Mouse (Mus musculus) kidney, embryonic 16.5 days (tissue): ENCODE measurements around the gene Anp32a. TPM values are rescaled to one million over a fixed set of nuclear protein-coding genes. Genes with fewer than 3 reads are reported as not detected.

ENCODE experiments used
- ATAC-seq: fragments of 200-750 bp; cut with Nextera tagmentation; 2 replicates; pipeline ENCODE4 v1.8.0; 2017; ENCODE audit warnings: moderate TSS enrichment; ENCODE audit not compliant: low FRiP score, low TSS enrichment
- H3K27ac ChIP-seq: fragments of 300-500 bp; sonication (generic); 2 replicates; pipeline ENCODE4 v1.5.1; 2014; ENCODE audit warnings: low read length
- H3K27me3 ChIP-seq: fragments of 300-500 bp; sonication (generic); 2 replicates; pipeline ENCODE4 v1.6.1; 2014; ENCODE audit warnings: low read length, control low read depth, mixed read lengths; ENCODE audit not compliant: insufficient read depth
- H3K36me3 ChIP-seq: fragments of 300-500 bp; sonication (generic); 2 replicates; pipeline ENCODE4 v1.6.1; 2014; ENCODE audit warnings: low read length, control low read depth, mixed read lengths; ENCODE audit not compliant: insufficient read depth
- H3K4me1 ChIP-seq: fragments of 300-500 bp; sonication (generic); 2 replicates; pipeline ENCODE4 v1.6.1; 2014; ENCODE audit warnings: low read length, control low read depth, mixed read lengths; ENCODE audit not compliant: insufficient read depth
- H3K4me2 ChIP-seq: fragments of 300-500 bp; sonication (generic); replicated peaks from 2 replicates; pipeline ENCODE4 v1.6.1; 2014; ENCODE audit warnings: low read depth, low read length
- H3K4me3 ChIP-seq: fragments of 300-500 bp; sonication (generic); 2 replicates; pipeline ENCODE4 v1.5.1; 2014; ENCODE audit warnings: mild to moderate bottlenecking, low read length
- H3K9ac ChIP-seq: fragments of 300-500 bp; sonication (generic); replicated peaks from 2 replicates; pipeline ENCODE4 v1.6.1; 2014; ENCODE audit warnings: low read length
- H3K9me3 ChIP-seq: fragments of 300-500 bp; sonication (generic); 2 replicates; pipeline ENCODE4 v1.6.1; 2016; ENCODE audit warnings: low read length, control low read depth
- WGBS: fragments of 180-500 bp; shearing (Covaris S2); extraction: QIAGEN DNeasy Blood & Tissue Kit; methylation state at CpG from one replicate; pipeline ENCODE4 v1.1.7; 2014; 5-methylcytosine and 5-hydroxymethylcytosine counted together
- polyA plus RNA-seq: library from polyadenylated mRNA; unstranded; fragments of >200 nt; fragmentation: Nextera tagmentation; extraction: Ambion mirVana; gene quantifications from 2 replicates; pipeline ENCODE4 v1.2.1, GENCODE M21; 2015

The Anp32a gene
- polyA plus RNA-seq, 1 experiment from 2014 or later: 196 TPM

- Histone ChIP-seq H3K4me3 (no peak overlapping the region), H3K4me1 (peaks cover 44% of the 10 kb centered on the region), H3K36me3 (peaks cover 52% of the 10 kb centered on the region), H3K27me3 (no peaks in the 10 kb centered on the region), H3K9me3 (no peaks in the 10 kb centered on the region), H3K9ac (no peak overlapping the region), H3K4me2 (no peak overlapping the region), H3K27ac (no peak overlapping the region)
- WGBS: 78% methylated on average over 9 of the region's 9 CpGs
- ATAC-seq: no peak
These were observed 31.6 kb downstream of the Anp32a start for GRCm38 (mm10) chr9:62372556-62373221.

- Histone ChIP-seq H3K9me3 (no peaks in the 10 kb centered on the region), H3K4me1 (peaks cover 36% of the 10 kb centered on the region), H3K27ac (no peak overlapping the region)
These were observed 32.4 kb downstream of the Anp32a start for GRCm38 (mm10) chr9:62373222-62374123.

DNA sequence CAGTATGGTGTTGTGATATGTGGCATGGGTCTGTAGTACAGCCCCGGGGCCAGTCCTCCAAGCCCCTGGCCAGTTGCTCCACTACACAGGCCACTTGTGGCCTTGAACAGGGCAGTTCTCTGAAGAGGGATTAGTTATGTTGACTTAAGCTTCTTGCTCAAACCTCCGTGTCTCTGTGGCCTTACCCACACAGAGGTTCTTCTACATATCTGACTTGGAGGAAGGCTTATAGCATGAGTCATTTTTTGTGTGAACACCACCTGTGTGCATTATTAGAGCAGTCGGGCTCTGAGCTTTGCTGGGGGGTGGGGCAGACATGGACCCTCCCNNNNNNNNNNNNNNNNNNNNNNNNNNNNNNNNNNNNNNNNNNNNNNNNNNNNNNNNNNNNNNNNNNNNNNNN is 33.2 kb downstream of the Anp32a start:
- no peaks in the 10 kb centered on the region for H3K27me3 ChIP-seq
- no peaks in the 10 kb centered on the region for H3K9me3 ChIP-seq
- 76% methylated on average over 3 of the region's 3 CpGs for WGBS
- peaks cover 29% of the 10 kb centered on the region for H3K4me1 ChIP-seq
- ATAC-seq: 0 out of 2 replicates have a peak, but pooled peaks have one; percentile 22
- no peak overlapping the region for H3K27ac ChIP-seq
- no peak overlapping the region for H3K4me3 ChIP-seq
- H3K9ac ChIP-seq: no peak overlapping the region
- H3K36me3 ChIP-seq: peaks cover 62% of the 10 kb centered on the region
- no peak overlapping the region for H3K4me2 ChIP-seq

More at GRCm38 (mm10) chr9:62373222-62374123, 32.4 kb downstream of the Anp32a start:
- H3K36me3 ChIP-seq: peaks cover 59% of the 10 kb centered on the region
- H3K4me3 ChIP-seq: no peak overlapping the region
- no peak overlapping the region for H3K4me2 ChIP-seq
- ATAC-seq: peak; percentile 32; the same call in 1 of the 2 replicates
- 60% methylated on average over 18 of the region's 18 CpGs for WGBS
- no peaks in the 10 kb centered on the region for H3K27me3 ChIP-seq
- H3K9ac ChIP-seq: no peak overlapping the region

DNA sequence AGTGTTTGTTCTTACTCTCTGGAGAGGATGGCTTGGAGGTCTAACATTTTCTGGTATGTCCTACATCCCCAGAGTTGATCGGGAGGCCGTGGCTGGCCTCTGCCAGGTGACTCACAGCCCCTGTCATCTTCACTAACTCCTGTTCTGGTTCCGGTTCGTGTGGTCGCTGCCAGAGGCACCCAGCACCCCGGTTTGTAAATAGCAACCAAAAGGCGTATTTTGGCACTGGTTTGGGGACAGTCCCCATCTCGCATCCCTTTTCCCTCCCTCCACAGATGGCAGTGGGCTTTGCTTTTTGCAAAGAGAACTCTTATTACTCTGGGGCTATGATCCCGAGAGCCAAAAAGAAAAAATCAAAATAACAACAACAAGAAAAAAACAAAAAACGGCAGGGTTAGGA is 36.8 kb downstream of the Anp32a start:
- WGBS: 89% methylated on average over 10 of the region's 10 CpGs
- Histone ChIP-seq H3K4me3 (no peak overlapping the region), H3K4me1 (peaks cover 8% of the 10 kb centered on the region), H3K9me3 (no peaks in the 10 kb centered on the region), H3K4me2 (no peak overlapping the region), H3K27me3 (no peaks in the 10 kb centered on the region), H3K9ac (no peak overlapping the region), H3K36me3 (peaks cover 63% of the 10 kb centered on the region), H3K27ac (no peak overlapping the region)
- ATAC-seq: no peak

DNA sequence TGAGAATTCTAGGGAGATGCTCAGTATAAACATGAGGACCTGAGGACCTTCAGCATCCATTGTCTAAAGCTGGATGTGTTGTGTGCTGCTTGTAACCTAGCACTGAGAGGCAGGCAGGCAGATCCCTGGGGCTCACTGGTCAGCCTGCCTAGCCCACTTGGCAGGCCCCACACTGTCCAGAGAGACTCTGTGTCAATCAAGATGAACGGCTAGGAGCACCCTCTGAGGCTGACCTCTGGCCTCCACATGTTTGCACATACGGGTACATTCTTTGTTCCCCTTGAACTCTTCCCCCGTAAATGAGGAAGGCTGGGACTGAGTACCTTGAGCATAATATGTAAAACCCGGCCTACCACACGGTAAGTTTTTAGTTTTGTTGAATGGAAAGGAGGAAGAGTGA is 39.3 kb downstream of the Anp32a start:
- H3K27me3 ChIP-seq: no peaks in the 10 kb centered on the region
- no peak overlapping the region; the same call in 1 of the 2 replicates for H3K27ac ChIP-seq
- 63% methylated on average over 5 of the region's 5 CpGs for WGBS
- no peaks in the 10 kb centered on the region for H3K9me3 ChIP-seq
- H3K9ac ChIP-seq: no peak overlapping the region
- no peak overlapping the region for H3K4me2 ChIP-seq
- H3K36me3 ChIP-seq: peaks cover 42% of the 10 kb centered on the region
- H3K4me1 ChIP-seq: no peaks in the 10 kb centered on the region
- H3K4me3 ChIP-seq: no peak overlapping the region
- ATAC-seq: peak; percentile 15; the same call in 1 of the 2 replicates

GRCm38 (mm10) chr9:62381402-62381913 is 40.4 kb downstream of the Anp32a start:
- no peaks in the 10 kb centered on the region for H3K4me1 ChIP-seq

DNA sequence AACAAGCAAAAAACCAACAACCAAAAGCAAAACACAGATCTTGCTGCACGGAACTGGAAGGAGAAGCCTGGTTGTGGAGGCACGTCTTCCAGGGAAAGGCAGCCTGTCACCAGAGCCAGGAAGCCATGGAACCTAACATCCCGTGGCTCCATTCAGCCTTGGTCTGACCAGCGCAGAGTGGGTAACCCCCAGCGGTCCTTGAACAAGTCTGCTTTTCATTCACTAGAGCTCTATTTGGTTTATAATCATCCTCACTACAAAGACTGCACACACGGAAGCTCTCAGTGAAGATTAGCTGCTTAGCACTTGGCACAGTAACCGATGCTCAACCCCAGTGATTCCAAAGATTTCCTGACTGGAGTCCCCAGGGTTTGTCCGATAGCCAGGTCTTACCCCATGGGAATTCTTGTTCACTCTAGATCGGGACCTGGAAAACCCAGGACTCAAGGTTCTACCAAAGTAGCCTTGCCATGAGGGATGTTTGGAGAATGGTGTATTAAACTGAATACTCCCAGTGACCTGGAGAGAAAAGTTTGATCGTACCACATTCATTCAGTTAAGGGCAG is 41.5 kb downstream of the Anp32a start:
- Histone ChIP-seq H3K36me3 (peaks cover 20% of the 10 kb centered on the region), H3K9ac (no peak overlapping the region), H3K27ac (no peak overlapping the region), H3K4me3 (no peak overlapping the region), H3K4me2 (no peak overlapping the region), H3K9me3 (no peaks in the 10 kb centered on the region), H3K4me1 (no peaks in the 10 kb centered on the region), H3K27me3 (no peaks in the 10 kb centered on the region)
- 83% methylated on average over 10 of the region's 10 CpGs for WGBS
- ATAC-seq: no peak

More at GRCm38 (mm10) chr9:62381402-62381913, 40.4 kb downstream of the Anp32a start:
- peak overlapping the region; percentile 31; the same call in 1 of the 2 replicates for H3K27ac ChIP-seq
- no peak overlapping the region for H3K9ac ChIP-seq
- H3K27me3 ChIP-seq: no peaks in the 10 kb centered on the region
- peaks cover 31% of the 10 kb centered on the region for H3K36me3 ChIP-seq
- no peaks in the 10 kb centered on the region for H3K9me3 ChIP-seq
- H3K4me3 ChIP-seq: no peak overlapping the region
- WGBS: 66% methylated on average over 8 of the region's 8 CpGs
- 0 out of 2 replicates have a peak, but pooled peaks have one; percentile 9 for ATAC-seq
- no peak overlapping the region for H3K4me2 ChIP-seq

GRCm38 (mm10) chr9:62385062-62385461 is 44.0 kb downstream of the Anp32a start:
- Histone ChIP-seq H3K9me3 (no peaks in the 10 kb centered on the region), H3K4me1 (no peaks in the 10 kb centered on the region), H3K36me3 (peaks cover 5% of the 10 kb centered on the region; the same call in 1 of the 2 replicates), H3K27ac (no peak overlapping the region), H3K9ac (no peak overlapping the region), H3K4me2 (no peak overlapping the region), H3K4me3 (no peak overlapping the region), H3K27me3 (no peaks in the 10 kb centered on the region)
- no peak for ATAC-seq
- 81% methylated on average over 6 of the region's 6 CpGs for WGBS

DNA sequence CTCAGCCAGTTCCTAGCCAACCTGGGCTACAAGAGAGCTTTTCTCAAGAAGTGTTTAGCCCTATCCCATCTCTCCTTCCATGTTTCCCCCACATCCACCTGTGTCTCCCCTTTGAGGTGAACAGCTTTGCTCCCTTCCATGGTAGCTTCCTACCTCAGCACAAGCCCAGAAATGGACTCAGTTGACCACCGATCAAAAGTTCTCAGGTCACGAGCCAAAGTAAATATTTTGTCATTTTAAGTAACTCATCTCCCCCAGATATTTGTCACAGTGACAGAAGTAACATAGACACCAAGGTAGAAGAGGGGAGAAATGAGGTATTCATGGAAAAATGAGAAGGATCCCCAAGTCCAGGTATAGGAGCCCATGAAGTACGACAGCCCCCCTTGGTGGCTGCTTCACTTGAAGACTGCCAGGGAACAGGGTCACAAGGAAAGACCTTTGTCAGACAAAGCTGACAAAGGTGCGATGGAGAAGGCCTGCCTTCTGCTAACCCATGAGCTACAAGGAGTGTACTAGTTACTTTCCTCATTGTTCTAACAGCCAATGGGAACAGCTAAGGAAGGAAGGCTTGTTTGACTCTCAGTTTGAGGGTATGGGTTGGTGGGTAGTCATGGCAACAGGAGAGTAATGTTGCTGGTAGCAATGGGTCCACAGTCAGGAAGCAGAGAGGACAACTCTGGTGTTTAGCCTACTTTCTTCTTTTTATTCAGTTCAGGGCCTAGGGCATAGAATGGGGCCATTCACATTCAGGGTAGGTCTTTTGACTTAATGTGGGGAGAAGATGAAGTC is 44.8 kb downstream of the Anp32a start:
- Histone ChIP-seq H3K4me2 (no peak overlapping the region), H3K4me3 (no peak overlapping the region), H3K36me3 (no peaks in the 10 kb centered on the region), H3K27ac (no peak overlapping the region), H3K9me3 (no peaks in the 10 kb centered on the region), H3K4me1 (no peaks in the 10 kb centered on the region), H3K9ac (no peak overlapping the region), H3K27me3 (no peaks in the 10 kb centered on the region)
- no peak for ATAC-seq
- WGBS: 76% methylated on average over 4 of the region's 4 CpGs
